Mouse (Mus musculus): ENCODE measurements at regions not wholly inside any gene's neighbourhood (a gene's known extent, or its start where the extent isn't known, plus 50 kb on each side); places are given as distances from the start of the nearest gene placed in this dataset.
A peak's percentile ranks its signal among the peaks of the same experiment; 100 is the strongest.

DNA sequence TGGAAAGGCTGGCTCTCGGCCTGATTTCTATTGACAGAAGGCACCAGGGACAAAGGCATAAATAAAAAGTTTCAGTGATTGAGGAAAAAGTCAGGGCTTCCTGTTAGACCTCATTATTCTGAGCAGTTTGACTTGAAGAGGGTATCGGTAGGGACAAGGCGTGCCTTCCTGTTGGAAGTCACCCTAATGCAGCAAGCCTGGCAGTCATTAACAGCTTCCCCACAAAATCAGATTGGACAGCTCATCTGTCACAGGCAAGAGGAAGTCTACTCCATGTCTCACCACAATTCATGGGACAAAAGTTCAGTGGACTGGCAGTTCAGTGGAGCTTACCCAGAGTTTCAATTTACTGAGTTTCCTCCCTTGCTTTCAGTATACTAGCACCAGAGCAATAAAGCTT, 715.5 kb downstream of the Fam181b start:
- DNase-seq (ENCODE audit: extremely low spot score), result peak; percentile 4

DNA sequence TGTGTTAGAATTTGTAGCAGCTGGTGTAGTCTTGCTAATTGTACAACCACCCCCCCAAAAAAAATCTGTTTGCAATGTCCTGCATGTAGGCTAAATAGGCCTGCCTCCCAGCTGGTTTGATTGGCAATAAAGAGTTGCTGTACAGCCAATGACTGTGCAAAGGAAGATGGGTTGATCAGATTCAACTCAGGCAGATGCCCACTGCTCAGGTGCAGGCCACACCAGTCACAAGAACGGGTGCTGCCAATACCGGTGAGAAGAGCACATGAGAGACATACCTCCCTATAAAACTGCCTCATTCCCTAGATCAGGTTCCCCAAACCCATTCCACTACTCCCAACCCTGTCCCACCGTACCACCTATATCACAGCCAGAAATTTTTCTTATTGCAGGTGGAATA, 756.0 kb downstream of the Fam181b start:
- no peak for DNase-seq (ENCODE audit: extremely low spot score)

DNA sequence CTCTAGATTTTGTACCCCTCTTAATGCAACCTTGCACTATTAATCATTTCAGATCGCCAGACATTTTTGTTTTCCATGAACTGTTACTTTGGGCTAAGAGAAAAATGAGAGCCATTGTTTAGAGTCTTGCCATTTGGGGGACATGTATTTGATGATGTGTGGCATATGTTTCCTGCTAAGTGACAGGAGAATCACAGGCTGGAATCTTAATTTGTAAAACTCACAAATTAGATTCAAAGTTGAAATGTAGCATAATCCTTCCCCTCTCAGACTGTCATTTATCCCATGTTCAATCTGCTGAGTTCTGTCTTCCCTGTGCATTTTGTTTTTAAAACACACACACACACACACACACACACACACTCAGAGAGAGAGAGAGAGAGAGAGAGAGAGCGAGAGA, 756.5 kb downstream of the Fam181b start:
- DNase-seq (ENCODE audit: extremely low spot score), result no peak

DNA sequence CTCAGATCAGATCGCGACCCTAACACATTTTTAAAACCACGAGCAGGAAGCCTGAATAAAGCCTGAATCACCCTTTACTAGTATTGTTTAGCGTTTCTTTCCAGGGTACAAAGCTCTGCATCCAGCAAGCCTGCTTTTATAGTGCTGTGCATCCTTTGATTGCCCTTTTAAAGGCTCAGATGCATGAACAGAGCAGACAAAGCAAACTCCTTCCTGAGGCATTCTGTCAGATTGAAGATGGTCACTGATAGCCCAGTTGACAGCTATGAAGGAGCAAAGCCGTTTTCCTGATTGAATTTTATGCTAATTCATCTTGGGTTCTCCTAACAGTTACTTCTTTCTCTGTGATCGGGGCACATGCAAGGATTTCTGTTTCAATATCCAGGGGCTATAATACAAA, 775.4 kb downstream of the Fam181b start:
- DNase-seq (ENCODE audit: extremely low spot score), result no peak

DNA sequence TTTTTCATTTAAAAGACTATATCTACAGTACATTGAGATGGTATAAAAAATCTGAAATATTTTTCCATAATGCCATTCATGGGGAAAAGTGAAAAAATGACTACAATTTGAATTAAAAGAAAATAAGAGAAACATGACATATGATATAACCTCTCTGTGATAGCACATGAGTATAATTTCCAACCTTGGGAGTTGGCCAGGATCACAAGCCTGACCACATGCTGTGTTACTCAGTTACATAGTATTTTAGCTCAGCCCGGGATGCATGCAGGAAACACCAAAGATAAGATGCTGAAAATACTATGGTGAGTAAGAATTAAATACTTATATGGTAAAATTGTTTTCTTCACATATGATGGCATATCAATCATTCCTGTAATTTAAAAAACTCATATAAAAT, 814.0 kb downstream of the Fam181b start:
- no peak for DNase-seq (ENCODE audit: extremely low spot score)

DNA sequence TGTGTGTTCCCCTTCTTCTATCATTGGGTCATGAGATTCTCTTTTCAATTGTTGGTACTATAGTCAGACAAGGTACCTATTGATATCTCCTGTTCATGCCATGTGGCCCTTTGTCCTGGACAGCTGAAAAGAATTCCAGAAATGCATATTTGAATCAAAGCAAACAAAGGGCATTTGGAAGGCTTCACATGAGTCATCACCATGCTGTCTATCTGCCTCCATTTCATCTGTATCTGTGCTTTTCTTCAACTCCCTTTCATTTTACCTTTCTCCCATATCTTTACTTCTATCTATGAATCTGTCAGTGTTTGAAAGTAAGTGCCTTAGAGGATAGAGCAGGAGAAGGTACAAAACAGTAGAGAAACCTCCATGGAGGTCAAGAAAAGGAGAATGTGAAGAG, 817.3 kb downstream of the Fam181b start:
- DNase-seq (ENCODE audit: extremely low spot score), result no peak

DNA sequence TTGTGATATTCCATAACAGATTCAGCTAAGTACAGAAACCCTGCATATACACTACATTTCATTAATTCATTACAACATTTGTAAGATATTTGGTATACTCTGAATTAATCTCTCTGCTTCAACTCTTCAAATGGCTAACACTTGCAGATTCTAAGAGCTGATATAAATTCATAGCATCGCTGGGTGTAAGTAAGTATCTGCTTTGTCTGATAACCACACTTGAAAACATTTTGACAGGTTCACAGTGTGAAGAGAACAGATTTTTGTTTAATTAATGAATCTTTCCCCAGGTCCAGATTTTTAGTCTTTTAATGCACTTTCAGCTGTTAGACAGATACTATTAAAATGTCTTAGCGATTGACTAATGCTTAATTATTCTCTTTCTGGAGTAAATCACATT, 823.1 kb downstream of the Fam181b start:
- DNase-seq (ENCODE audit: extremely low spot score), result no peak

DNA sequence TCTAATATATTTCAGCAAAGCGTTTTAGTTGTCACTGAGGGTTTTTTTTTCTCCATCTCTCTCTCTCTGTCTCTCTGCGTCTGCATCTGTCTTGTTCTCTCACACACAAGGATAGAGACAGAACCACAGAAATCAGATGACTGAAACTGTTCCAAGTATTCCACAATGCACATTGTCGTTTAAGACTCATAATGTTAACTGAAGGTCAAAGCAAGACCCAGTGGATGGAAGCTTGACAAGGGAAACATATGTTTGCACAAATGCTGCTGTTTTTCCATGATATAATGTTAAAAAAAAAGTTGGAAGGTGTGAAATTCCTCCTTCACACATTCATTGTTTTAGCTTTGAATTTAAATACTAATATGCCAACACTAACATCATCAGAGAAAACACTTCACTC, 857.3 kb downstream of the Fam181b start:
- no peak for DNase-seq (ENCODE audit: extremely low spot score)

DNA sequence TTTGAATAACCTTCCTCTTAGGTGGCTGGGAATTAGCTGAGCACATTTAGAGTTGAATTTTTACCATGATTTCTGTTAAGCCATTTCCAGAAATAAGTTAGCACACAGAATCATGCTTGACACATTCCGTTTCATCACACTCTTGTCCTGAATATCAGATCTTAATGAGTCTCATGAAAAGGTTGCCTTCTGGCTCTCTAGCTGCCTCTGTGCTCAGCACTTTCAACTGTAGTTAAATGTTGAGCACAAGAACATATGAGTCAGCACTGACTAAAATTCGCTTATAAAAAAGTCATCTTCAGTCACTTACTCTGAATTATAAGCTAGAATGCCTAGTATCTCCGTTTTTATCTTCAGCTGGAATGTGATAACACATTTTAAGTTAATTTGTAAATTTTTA, 902.4 kb downstream of the Fam181b start:
- no peak for DNase-seq (ENCODE audit: extremely low spot score)

DNA sequence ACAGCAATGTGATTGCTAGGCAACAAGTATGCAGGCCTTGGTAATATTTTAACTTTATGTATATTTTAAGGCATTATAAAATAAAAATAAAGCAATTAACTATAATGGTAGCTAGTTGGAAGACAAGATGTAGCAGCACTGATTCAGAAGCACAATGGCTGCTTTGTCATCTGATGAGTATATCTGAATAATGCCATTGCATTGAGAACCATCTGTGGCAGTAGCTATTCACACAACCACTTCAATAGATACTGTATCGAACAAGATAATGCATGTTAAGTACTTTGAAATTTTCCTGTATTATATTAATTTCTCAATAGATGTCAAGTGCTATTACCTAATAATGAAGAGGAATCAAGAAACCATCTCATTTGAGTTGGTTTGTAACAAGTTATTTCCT, 923.1 kb downstream of the Fam181b start:
- no peak for DNase-seq (ENCODE audit: extremely low spot score)

DNA sequence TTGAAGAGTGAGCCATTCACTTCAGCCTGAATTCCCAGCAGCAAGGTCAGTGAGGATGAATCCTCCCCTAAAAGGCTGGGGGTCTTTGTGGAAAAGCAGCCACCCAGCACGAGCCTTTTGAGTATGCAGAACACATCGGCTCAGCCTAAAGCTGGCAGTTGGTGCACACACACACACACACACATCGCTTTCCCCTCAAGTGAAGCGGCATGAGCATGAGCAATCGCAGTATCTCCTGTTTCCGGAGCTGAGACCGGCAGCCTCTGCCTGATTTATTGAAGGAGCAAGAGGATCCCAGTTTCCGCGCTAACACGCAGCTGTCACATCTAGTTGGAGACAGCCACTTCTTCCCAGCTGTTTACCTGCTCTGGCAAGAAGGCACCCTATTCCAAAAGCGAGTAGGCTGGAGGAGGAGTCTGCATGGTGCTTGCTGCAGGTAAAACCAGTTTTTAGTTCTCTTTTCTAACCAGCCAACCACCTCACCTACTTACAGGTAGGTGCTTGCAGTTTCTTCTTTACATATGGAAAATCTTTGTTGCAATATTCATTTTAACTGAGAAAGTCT, 962.9 kb downstream of the Fam181b start:
- DNase-seq (ENCODE audit: extremely low spot score), result peak; percentile 39

DNA sequence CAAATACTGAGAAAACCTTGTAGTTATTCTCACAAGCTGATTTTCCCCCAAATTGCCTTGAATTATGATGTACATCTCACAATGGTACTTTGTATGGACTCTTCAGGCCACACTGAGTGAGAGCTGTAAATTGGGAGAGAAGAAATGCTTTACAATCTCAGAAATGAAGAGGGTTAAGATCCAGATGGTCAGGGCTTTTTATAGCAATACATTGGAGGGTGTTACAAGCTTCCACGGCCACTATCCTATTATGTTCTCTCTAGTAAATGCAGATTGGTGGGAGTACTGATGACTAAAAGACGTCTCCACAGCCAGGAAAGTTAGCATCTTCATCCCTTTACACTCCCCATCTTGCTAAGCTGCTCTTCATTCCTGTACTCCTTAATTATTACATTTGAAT, 965.8 kb downstream of the Fam181b start:
- DNase-seq (ENCODE audit: extremely low spot score), result no peak

DNA sequence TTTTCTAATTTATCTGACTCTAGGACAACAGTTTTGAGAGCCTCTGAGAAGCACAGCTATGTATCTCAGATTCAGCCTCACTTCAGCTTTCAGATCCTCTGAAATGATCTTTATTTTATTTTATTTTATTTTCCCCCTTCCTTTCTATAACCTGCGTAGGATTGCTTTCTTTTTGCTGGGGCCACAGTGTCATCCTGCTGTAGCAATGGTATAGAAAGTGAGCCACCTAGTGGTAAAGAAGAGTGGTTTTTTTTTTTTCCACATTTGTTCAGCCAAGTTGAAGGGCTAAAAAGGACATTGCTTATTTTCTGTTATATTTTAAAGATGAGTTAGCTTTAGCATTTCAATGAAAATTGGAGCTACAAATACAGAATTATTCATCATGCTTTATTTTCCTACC, 966.4 kb downstream of the Fam181b start:
- DNase-seq (ENCODE audit: extremely low spot score), result peak; percentile 7

DNA sequence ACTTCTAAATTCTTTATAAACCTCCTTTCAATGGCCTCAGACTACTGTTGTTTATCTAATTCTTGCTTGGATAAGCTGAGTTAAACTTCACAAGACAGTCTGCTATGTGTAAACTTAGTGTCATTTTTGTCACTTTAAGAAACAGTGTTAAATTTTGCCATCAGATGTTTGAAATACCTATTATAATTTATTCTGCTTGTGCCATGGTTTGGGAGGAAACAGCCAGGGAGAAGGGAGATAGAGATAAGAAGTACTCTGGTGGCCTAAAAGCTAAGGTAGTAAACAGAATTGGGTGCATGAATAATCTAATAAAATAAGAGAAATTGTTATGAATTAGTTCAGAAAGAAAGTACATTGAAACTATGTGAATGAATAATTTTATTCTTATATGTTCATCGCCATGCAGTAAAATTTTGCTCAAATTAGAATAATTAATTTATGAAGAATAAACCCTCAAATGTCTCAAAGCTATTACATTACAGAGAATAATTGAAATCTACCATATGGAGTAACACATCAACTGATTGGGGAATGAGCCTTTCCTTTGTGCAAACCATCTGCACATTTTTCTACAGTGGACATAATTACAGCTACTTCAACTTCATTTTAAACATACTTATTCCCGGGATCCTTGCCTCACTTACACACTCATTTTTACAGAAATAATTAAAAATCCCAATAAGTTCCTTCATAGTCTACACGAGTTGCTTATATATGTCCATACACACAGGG, 982.3 kb downstream of the Fam181b start:
- DNase-seq (ENCODE audit: extremely low spot score), result no peak
